Mouse (Mus musculus) central nervous system, embryonic 18 days (tissue): ENCODE measurements around the gene Mdm1. TPM values are rescaled to one million over a fixed set of nuclear protein-coding genes. Genes with fewer than 3 reads are reported as not detected.

Experiments
- polyA plus RNA-seq: library from polyadenylated mRNA; depleted of rRNA; stranded (reverse); fragments of >200 nt; gene quantifications from 2 replicates; pipeline ENCODE4 v1.2.3, GENCODE M21; 2012; rRNA removed

Mdm1 gene
- polyA plus RNA-seq = 40.4 and 44.6 TPM in 2 replicates

DNA sequence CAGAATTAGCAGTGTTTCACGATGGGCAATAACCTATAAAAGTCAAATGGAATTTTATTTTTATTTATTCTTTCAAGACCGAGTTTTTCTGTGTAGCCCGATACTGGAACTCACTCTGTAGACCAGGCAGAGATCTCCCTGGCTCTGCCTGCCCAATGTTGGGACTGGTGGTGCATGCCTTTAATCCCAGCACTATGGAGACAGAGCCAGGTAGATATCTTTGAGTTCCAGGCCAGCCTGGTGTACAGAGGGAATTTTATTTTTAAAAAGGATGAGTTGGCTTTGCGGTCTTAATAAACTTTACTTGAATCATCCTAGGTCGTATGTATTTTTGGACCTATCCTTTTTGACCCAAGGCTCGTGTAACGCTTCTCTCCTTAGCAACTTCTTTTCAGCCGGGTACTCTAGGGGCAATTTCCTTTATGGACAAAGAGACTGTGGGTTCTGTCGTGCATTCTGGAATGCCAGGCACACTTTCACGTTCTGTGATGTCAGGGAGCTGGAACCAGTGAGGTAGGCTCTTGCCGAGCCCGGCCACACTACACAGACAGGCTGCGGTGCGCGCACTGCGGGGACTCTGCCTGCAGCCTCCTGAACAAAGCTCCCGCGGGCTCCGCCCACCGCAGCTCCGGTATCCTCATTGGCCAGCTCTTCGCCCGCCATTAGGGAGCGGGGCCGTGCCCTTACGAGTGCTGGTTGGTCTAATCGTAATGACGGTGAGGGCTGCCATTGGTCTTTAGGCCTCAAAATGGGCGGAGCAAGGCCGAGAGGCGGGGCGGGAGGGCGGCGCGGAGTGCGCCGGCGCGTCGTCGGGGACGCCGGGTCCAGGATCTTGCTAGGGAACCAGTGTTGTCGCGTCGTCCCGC lies at the start of gene Mdm1:
Gene Mdm1, plus strand, starts transcription at position 794 of the 866 bp plus-strand sequence.

GRCm38 (mm10) chr10:118204642-118205041 lies 63.0 kb downstream of the Mdm1 start, which contains the start of gene Il22:
Il22 (plus strand) TSS chr10:118204942.

Other genes starting within 250 kb of the Mdm1 start
- 0.06 and 0.27 TPM in 2 replicates for gene Il22, start 63.1 kb downstream of the Mdm1 start, polyA plus RNA-seq
- gene Gm32717, start 99.0 kb downstream of the Mdm1 start, polyA plus RNA-seq = 0.06 and 0.09 TPM in 2 replicates
- 0.06 and 0.09 TPM in 2 replicates for gene Gm32802, start 116.9 kb downstream of the Mdm1 start, polyA plus RNA-seq
- gene Iltifb, start 153.2 kb downstream of the Mdm1 start, polyA plus RNA-seq = 0.71 TPM in 1 of 2 replicates, not detected in the other
- gene Gm9040, start 185.2 kb downstream of the Mdm1 start, polyA plus RNA-seq = not detected in 2 replicates
- gene Gm9044, start 190.6 kb downstream of the Mdm1 start, polyA plus RNA-seq = not detected in 2 replicates
- gene Gm9045, start 196.0 kb downstream of the Mdm1 start, polyA plus RNA-seq = not detected in 2 replicates
- gene Gm9046, start 201.4 kb downstream of the Mdm1 start, polyA plus RNA-seq = not detected in 2 replicates
- 0.03 TPM in 1 of 2 replicates, not detected in the other for gene Gm9048, start 206.9 kb downstream of the Mdm1 start, polyA plus RNA-seq
- not detected in 2 replicates for gene Gm9049, start 212.3 kb downstream of the Mdm1 start, polyA plus RNA-seq